Mouse (Mus musculus): ENCODE results near the gene Sh2b1. TPM values are rescaled to one million over a fixed set of nuclear protein-coding genes. Genes with fewer than 3 reads are reported as not detected.

The Sh2b1 gene
- polyA plus RNA-seq, 1 experiment, result 58.8 TPM

- no peak for TF ChIP-seq MAX (IDR thresholded peaks at IDR 0.05; ENCODE audit: low read depth)
- TF ChIP-seq MYOG (IDR thresholded peaks at IDR 0.05; ENCODE audit: control insufficient read depth in 1 of 3, insufficient read depth in 1 of 3, insufficient read length in 2 of 3, low read depth in 2 of 3), result no peak
- TF ChIP-seq TCF3 (IDR thresholded peaks at IDR 0.05; ENCODE audit: insufficient read length, low read depth), result no peak
- TF ChIP-seq POLR2A (IDR thresholded peaks at IDR 0.05; ENCODE audit: insufficient read length, low read depth), result no peak
- no peak for TF ChIP-seq REST (IDR thresholded peaks at IDR 0.05; ENCODE audit: insufficient read depth, insufficient read length)
- no peak for TF ChIP-seq SRF (IDR thresholded peaks at IDR 0.05; ENCODE audit: control insufficient read depth, insufficient read length, low read depth)
- no peak for TF ChIP-seq USF1 (IDR thresholded peaks at IDR 0.05; ENCODE audit: low read depth)
- TF ChIP-seq TCF12 (IDR thresholded peaks at IDR 0.05; ENCODE audit: insufficient read depth, poor library complexity, severe bottlenecking), result no peak
- H3K27me3 ChIP-seq (ENCODE audit: control insufficient read depth, insufficient read depth, insufficient read length), result no peaks in the 10 kb centered on the region
- H3K36me3 ChIP-seq (ENCODE audit: control insufficient read depth, insufficient read depth), result no peaks in the 10 kb centered on the region
Measured at GRCm38 (mm10) chr7:126507126-126507778, 32.0 kb upstream of the Sh2b1 start.

DNA sequence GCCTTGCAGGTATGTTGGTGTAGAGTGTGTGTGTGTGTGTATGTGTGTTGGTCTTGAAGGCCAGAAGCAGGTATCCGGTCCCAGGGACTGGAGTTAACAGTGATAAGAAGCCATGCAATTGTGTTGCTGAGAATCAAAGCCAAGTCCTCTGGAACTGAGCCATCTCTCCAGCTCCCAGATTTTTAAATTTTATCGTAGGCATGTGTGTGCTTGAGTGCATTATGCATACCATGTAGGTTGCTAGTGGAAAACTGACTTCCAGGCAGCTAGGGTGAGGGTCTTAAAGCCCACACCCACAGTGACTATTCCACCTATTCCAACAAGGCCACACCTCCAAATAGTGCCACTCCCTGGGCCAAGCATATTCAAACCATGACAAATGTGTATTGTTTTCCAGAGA is 29.7 kb upstream of the Sh2b1 start:
- TF ChIP-seq SRF (IDR thresholded peaks at IDR 0.05; ENCODE audit: control insufficient read depth, insufficient read length, low read depth) (no peak), TCF12 (IDR thresholded peaks at IDR 0.05; ENCODE audit: insufficient read depth, poor library complexity, severe bottlenecking) (no peak), MYOD1 (IDR thresholded peaks at IDR 0.05; ENCODE audit: control insufficient read depth in 1 of 3, insufficient read length in 2 of 3, low read depth in 2 of 3) (no peak), POLR2AphosphoS2 (IDR thresholded peaks at IDR 0.05; ENCODE audit: insufficient read length, low read depth) (no peak), CEBPB (IDR thresholded peaks at IDR 0.05; ENCODE audit: insufficient read depth, poor library complexity, severe bottlenecking) (no peak), MAX (IDR thresholded peaks at IDR 0.05; ENCODE audit: low read depth) (no peak), TCF3 (IDR thresholded peaks at IDR 0.05; ENCODE audit: insufficient read length, low read depth) (no peak), REST (IDR thresholded peaks at IDR 0.05; ENCODE audit: insufficient read depth, insufficient read length) (no peak), E2F4 (IDR thresholded peaks at IDR 0.05; ENCODE audit: insufficient read depth) (no peak), USF1 (IDR thresholded peaks at IDR 0.05; ENCODE audit: low read depth) (no peak), POLR2A (IDR thresholded peaks at IDR 0.05; ENCODE audit: insufficient read length, low read depth) (no peak), MYOG (IDR thresholded peaks at IDR 0.05; ENCODE audit: control insufficient read depth in 1 of 3, insufficient read depth in 1 of 3, insufficient read length in 2 of 3, low read depth in 2 of 3) (no peak)
- Histone ChIP-seq H3K36me3 (ENCODE audit: control insufficient read depth, insufficient read depth) (peaks cover 12% of the 10 kb centered on the region), H3K4me3 (no peak overlapping the region), H3K4me2 (ENCODE audit: low read depth) (no peak overlapping the region), H3ac (ENCODE audit: control insufficient read depth, insufficient read length) (no peak overlapping the region), H3K27me3 (ENCODE audit: control insufficient read depth, insufficient read depth, insufficient read length) (no peaks in the 10 kb centered on the region), H3K79me2 (ENCODE audit: control insufficient read depth, insufficient read depth) (peaks cover 19% of the 10 kb centered on the region)

More at GRCm38 (mm10) chr7:126507126-126507778, 32.0 kb upstream of the Sh2b1 start:
- Histone ChIP-seq H3ac (ENCODE audit: control insufficient read depth, insufficient read length) (no peak overlapping the region), H3K79me2 (ENCODE audit: control insufficient read depth, insufficient read depth) (no peaks in the 10 kb centered on the region), H3K4me3 (no peak overlapping the region), H3K4me2 (ENCODE audit: low read depth) (peak overlapping the region; percentile 2)

DNA sequence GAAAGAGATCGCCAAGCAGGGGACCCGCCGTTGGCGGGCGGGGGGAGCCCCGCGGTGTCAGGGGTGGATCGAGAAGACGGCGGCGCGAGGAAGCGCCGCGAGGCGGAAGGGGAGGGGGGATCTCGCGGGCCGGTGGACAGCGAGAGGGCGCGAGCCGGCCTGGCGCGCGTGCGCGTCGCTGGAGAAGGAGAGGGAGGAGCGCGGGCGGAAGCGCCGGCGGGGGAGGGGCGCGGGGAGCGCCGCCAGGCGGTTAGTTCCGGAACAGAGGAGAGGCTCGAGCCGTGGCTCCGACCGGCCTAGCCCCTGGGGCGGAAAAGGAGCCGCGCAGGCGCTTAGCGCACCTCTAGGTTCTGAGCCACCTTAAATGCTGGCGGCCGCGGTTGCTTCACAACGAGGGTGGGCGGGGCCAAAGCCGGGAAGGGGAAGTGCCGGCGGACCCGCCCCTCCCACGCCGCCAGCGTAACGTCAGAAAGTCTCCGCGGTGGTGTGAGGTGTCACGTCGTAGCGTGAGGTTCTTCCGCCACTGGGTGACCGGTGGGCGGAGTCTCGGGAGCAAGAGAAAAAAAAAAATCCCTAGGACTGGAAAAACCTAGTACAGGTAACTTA is 28.2 kb upstream of the Sh2b1 start, which contains the start of gene Atxn2l:
TSS of gene Atxn2l (minus strand) at position 165 of the 606 bp plus-strand sequence.
- TF ChIP-seq POLR2A (IDR thresholded peaks at IDR 0.05; ENCODE audit: insufficient read length, low read depth) (peak; percentile 58), USF1 (IDR thresholded peaks at IDR 0.05; ENCODE audit: low read depth) (no peak), MAX (IDR thresholded peaks at IDR 0.05; ENCODE audit: low read depth) (no peak), REST (IDR thresholded peaks at IDR 0.05; ENCODE audit: insufficient read depth, insufficient read length) (peak; percentile 33), POLR2AphosphoS2 (IDR thresholded peaks at IDR 0.05; ENCODE audit: insufficient read length, low read depth) (peak; percentile 94), CEBPB (IDR thresholded peaks at IDR 0.05; ENCODE audit: insufficient read depth, poor library complexity, severe bottlenecking) (no peak), SRF (IDR thresholded peaks at IDR 0.05; ENCODE audit: control insufficient read depth, insufficient read length, low read depth) (no peak), E2F4 (IDR thresholded peaks at IDR 0.05; ENCODE audit: insufficient read depth) (no peak), TCF3 (IDR thresholded peaks at IDR 0.05; ENCODE audit: insufficient read length, low read depth) (no peak), TCF12 (IDR thresholded peaks at IDR 0.05; ENCODE audit: insufficient read depth, poor library complexity, severe bottlenecking) (no peak), MYOG (IDR thresholded peaks at IDR 0.05; ENCODE audit: control insufficient read depth in 1 of 3, insufficient read depth in 1 of 3, insufficient read length in 2 of 3, low read depth in 2 of 3) (peak in 1 of 3 experiments; percentile 39), MYOD1 (IDR thresholded peaks at IDR 0.05; ENCODE audit: control insufficient read depth in 1 of 3, insufficient read length in 2 of 3, low read depth in 2 of 3) (peak in 1 of 3 experiments; percentile 20)
- H3ac ChIP-seq (ENCODE audit: control insufficient read depth, insufficient read length), result peak within 1 kb of the TSS; percentile 91
- peak within 1 kb of the TSS; percentile 98 for H3K4me2 ChIP-seq (ENCODE audit: low read depth)
- no peaks in the 10 kb centered on the region for H3K27me3 ChIP-seq (ENCODE audit: control insufficient read depth, insufficient read depth, insufficient read length)
- H3K4me3 ChIP-seq, result peak within 1 kb of the TSS; percentile 62
- H3K79me2 ChIP-seq (ENCODE audit: control insufficient read depth, insufficient read depth), result peaks cover 34% of the 10 kb centered on the region
- H3K36me3 ChIP-seq (ENCODE audit: control insufficient read depth, insufficient read depth), result peaks cover 24% of the 10 kb centered on the region

DNA sequence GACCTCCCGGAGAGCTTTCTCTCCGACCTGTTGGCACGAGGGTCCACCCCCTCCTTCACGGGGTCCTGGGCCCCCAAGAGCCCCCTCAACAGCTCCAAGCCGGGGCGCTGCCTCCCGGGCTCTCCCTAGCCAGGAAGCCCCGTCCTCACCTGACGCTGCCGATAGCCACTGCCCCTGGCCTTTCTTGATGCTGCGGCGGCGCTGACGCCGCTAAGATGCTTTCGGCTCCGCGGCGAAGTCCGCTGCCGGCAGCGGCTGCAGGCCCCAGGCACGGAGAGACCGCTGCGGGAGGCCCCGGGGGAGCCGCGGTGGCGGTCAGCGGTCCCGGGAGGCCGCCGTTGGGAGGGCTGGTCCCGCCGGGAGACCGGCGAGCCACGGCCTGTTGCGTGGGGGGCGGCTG is 27.5 kb upstream of the Sh2b1 start:
- Histone ChIP-seq H3K4me3 (peak overlapping the region; percentile 62), H3K4me2 (ENCODE audit: low read depth) (no peak overlapping the region), H3ac (ENCODE audit: control insufficient read depth, insufficient read length) (peak overlapping the region; percentile 91), H3K36me3 (ENCODE audit: control insufficient read depth, insufficient read depth) (peaks cover 30% of the 10 kb centered on the region), H3K27me3 (ENCODE audit: control insufficient read depth, insufficient read depth, insufficient read length) (no peaks in the 10 kb centered on the region), H3K79me2 (ENCODE audit: control insufficient read depth, insufficient read depth) (peaks cover 40% of the 10 kb centered on the region)
- no peak for TF ChIP-seq POLR2A (IDR thresholded peaks at IDR 0.05; ENCODE audit: insufficient read length, low read depth)
- no peak for TF ChIP-seq SRF (IDR thresholded peaks at IDR 0.05; ENCODE audit: control insufficient read depth, insufficient read length, low read depth)
- no peak for TF ChIP-seq TCF3 (IDR thresholded peaks at IDR 0.05; ENCODE audit: insufficient read length, low read depth)
- TF ChIP-seq TCF12 (IDR thresholded peaks at IDR 0.05; ENCODE audit: insufficient read depth, poor library complexity, severe bottlenecking), result no peak
- TF ChIP-seq POLR2AphosphoS2 (IDR thresholded peaks at IDR 0.05; ENCODE audit: insufficient read length, low read depth), result no peak
- no peak for TF ChIP-seq CEBPB (IDR thresholded peaks at IDR 0.05; ENCODE audit: insufficient read depth, poor library complexity, severe bottlenecking)
- TF ChIP-seq MYOG (IDR thresholded peaks at IDR 0.05; ENCODE audit: control insufficient read depth in 1 of 3, insufficient read depth in 1 of 3, insufficient read length in 2 of 3, low read depth in 2 of 3), result no peak
- TF ChIP-seq REST (IDR thresholded peaks at IDR 0.05; ENCODE audit: insufficient read depth, insufficient read length), result no peak
- TF ChIP-seq USF1 (IDR thresholded peaks at IDR 0.05; ENCODE audit: low read depth), result no peak
- TF ChIP-seq MYOD1 (IDR thresholded peaks at IDR 0.05; ENCODE audit: control insufficient read depth in 1 of 3, insufficient read length in 2 of 3, low read depth in 2 of 3), result no peak
- no peak for TF ChIP-seq E2F4 (IDR thresholded peaks at IDR 0.05; ENCODE audit: insufficient read depth)
- TF ChIP-seq MAX (IDR thresholded peaks at IDR 0.05; ENCODE audit: low read depth), result no peak
